Mouse (Mus musculus) adrenal gland (tissue): ENCODE measurements around the gene Parl.

Experiments
- intact Hi-C: fragments of 180-260 bp; cut with DNase I; formaldehyde crosslinking; loops from one replicate; pipeline ENCODE4 v1.15.1; 2025

Parl gene

DNA sequence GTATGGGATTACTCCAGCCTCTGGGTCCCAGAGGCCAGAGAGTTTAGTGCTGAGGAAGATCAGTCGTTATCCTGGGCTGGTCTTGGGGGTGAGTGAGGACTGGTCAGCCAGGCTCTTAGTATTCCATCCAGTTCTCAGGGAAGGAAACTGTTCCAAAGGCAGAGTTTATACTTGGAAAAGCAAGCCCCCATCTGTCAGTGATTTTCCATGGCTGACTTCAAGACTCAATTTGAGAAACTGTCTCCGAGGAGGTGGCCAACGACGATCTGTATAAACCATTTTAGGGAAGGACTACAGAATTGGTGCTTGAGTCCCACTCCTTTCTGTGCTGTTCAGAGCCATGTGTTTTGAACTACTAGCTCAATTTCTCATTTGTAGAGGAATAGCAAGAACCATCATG is 63.5 kb downstream of the Parl start:
- intact Hi-C loops: loop anchor here (10.0 kb wide), 1 partner anchor 246 kb away; no protein-coding TSS in a partner anchor

DNA sequence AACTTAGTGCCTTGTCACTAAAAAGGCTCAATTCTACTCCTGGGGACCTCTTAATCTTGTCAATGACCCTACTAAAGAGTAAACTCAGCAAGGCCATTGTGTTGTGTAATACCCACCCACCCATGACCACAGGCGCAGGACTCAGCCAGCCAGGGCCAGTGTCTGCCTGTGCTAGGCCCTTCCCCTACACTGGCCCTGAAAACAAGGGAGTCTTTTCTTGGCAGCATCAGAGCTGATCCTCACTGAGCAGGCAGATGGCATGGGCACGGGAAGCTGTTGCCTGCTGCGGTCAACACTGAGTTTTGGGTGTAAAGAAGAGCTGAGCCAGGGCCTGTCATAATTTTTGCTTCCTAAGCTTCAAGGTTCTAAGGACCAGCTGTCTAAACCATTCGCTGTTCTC is 64.8 kb downstream of the Parl start:
- intact Hi-C loops: loop anchor here (10.0 kb wide), 1 partner anchor 247 kb away; no protein-coding TSS in a partner anchor

DNA sequence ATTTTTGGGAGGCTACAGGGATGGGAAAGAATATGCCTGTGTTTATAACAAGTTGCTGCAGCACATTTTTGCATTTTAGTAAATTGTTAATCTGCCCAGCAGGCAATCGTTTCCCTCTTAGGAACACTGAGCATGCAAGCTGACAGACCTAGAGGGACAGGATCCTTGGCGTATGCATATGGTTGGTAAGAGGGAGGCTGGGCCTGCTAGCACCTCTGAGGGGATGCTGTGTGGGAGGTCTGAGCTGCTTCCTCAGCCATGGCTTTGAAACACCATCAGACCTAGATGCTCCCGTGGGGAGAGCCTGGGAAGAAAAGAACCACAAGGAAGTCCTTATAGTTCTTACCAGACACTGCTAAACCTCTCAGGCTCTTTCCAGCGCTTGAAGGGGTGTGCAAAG is 67.8 kb downstream of the Parl start:
- intact Hi-C loops: loop anchor here (10.0 kb wide), 1 partner anchor 250 kb away; no protein-coding TSS in a partner anchor
